Mouse (Mus musculus) retina, postnatal 1 day (tissue): ENCODE data around the gene Mfsd2a.
"Not testable (repeated sequence)": the region's sequence is repeated elsewhere in the genome, so short reads cannot be mapped to it uniquely, and the experiment has no call there.

ENCODE experiments used
- DNase-seq: peaks from one replicate; pipeline ENCODE4 v3.0.0-alpha.2; 2012

The Mfsd2a gene

DNA sequence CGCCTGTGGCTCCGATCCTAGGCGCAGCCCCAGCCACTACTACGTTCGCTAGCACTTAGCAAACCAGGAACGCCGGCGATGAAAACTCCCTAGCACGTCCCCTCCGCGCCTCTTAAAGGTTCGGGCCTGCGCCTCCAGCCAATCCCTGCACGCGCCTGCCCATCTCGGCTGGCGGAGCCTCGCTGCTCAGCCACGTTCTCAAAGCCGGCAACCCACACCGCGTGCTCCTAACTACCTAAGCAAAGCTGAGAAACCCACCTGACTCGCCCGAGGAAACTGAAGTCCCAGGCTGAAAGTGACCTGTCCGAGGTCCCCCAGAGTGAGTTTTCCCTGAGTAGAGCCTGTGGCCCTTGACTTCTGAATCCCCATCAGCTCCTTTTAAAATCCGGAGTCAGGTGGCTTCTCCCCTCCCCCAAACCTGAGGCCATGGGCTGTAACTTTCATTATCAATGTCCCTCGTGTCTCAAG is at the start of gene Mfsd2a:
Gene Mfsd2a, minus strand, starts transcription at position 89 of the 468 bp plus-strand sequence.
- DNase-seq, result peak; percentile 71

DNA sequence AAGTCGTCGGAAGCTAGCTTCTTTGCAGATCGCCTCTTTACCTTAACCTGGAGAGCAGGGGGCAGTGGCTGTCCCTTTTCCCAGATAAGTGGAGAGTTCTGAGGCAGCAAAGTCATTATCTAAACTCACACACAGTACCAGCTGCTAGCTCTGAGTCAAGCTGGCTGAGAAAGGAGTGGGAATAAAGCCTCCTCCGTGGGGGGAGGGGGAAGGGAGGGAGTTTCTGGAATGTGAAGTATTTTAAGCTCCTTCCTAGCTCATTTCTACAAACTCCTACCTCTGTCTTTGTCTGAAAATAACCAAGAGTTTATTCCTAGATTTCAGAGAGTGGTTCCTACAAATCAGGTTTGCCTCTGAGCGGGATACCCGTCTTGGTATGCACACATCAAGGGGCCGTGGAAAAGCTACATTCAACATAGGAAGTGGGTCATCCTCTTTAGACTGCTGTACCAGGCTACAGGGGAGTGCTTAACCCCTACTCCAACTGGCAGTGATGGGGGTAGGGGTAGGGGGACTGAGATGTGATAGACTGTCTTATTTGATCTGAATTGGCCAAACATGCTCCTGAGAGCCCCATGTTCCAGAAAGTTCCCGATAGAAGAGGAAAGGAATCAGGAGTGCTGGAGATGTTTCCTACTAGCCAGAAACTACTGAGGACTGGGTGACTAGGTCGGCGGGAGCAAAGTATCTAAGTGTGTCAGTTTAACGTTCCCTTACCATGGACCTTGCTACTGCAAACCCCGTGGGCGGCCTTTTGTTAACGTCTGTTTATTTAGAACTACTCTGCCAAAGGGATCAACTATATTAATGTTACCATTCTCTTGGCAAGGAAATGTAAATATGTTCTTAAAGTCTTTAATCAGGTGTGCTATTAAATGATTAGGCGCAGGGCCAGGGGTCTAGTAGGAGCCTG is 44.3 kb upstream of the Mfsd2a start:
- peak; percentile 59 for DNase-seq

DNA sequence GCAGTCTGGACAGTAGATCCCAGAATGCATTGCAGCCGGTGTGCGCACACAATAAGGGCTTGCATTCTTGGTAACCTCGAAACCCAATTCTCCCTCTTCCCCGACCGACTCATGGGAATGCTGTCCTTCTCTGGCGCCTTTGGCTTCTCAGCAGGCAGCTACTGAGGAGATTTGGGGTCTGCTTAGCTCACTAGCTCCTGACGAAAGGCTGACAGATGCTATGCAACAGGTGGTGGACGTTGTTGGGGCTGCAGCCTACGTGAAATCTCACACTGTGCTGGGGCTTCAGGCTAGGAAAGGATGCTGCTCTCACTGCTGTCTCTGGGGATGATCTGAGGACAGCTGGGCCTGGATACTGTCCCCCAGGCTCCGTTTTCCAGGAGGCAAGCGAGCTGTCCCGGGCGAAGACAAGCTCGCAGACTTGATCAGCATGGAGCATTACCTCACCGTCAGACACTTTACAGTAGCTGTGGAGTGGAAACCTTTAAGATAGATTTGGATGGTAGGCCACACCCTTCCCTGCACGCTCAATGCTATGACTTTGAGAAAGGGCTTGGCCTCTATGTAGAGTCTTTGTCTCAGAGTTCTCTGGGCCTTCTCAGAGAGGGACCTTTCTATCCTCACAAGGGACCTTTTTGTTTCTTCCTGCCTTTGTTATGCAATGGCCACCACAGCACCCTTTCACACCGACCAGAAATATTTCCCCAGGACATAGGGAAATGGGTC is 39.8 kb upstream of the Mfsd2a start:
- DNase-seq, result peak; percentile 72

DNA sequence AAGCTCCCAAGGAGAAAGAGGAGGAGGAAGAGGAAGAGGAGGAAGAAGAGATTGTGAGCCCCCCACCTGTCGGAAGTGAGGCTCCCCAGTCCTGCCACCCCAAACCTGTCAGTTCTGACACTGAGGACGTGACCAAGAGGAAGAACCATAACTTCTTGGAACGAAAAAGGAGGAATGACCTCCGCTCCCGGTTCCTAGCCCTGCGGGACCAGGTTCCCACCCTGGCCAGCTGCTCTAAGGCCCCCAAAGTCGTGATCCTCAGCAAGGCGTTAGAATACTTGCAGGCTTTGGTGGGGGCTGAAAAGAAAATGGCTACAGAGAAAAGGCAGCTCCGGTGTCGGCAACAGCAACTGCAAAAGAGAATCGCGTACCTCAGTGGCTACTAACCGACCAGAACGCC is 39.1 kb upstream of the Mfsd2a start:
- DNase-seq, result no peak

DNA sequence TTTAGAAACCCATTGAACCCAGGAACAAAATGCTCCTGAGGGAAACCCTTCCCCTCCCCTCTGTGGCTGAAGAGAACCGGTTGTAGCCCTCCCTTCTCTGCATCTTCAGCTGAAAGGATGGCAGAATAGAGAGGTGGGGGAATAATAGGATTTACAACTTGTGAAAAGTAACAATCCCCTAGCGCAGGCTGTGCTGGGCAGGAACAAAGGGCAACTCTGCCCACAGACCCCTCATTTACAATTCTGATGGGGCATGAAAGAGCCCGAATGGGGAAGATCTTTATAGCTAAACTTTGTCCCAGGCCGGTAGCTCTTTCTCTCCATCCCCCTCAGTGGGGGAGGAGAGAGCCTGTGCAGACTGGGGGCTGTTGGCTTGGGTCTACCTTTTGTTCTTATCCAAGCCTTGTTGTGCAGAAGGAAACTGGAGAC is 38.3 kb upstream of the Mfsd2a start:
- no peak for DNase-seq

DNA sequence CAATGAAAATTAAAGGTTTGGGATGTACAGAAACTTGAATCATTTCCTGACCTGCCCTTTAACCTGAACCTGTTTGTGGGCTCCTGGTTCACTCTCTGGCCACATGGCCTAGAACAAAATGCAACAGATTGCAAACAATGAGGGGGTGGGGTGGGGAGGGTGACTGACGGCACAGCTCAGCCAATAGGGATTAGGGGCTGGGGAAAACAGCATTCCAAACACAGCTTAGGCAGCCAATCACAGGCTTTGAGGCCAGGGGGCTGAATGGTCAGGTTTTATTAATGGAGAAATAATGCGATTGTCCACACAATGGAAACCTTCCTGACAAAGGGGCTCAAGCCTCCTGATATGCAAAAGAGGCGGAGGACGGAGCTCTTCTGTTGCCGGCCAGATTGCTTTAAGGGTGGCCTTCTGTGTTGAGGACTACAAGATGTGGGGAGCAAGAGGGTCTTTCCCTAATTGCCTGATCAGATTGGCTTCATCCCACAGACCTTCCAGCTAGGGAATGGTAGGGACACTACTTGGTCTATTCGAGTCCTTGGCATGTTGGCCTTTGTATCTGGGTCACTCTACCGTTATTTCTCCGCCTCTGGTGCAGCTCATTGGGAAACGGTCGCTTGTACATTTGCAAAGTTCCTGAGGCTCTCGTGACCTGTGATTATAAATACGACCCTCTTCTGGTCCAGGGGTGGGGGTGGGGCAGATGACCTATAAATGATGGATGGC is 37.7 kb upstream of the Mfsd2a start:
- peak; percentile 98 for DNase-seq

DNA sequence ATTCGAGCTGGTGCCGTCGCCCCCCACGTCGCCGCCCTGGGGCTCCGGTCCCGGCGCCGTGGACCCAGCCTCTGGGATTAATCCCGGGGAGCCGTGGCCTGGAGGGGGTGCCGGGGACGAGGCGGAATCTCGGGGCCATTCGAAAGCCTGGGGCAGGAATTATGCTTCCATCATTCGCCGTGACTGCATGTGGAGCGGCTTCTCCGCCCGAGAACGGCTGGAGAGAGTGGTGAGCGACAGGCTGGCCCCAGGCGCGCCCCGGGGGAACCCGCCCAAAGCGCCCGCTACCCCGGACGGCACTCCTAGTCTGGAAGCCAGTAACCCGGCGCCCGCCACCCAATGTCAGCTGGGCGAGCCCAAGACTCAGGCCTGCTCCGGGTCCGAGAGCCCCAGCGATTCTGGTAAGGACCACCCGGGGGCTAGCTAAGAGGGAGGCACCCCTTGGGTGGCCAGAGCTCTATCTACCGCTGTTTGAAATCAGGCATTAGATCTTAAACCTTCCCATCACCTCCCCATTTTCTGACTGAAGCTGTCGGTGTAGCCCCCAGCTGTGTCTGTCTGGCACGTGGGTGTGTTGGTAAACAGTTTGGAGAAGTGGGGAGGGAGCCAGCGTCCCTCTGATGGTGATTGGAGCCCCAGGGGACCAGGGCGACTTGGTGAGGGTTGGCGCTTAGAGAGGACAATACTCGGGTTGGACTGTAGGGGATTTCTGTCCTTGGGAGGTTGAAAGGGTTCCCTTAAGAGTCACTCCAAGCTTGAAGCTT is 35.8 kb upstream of the Mfsd2a start:
- peak; percentile 89 for DNase-seq

DNA sequence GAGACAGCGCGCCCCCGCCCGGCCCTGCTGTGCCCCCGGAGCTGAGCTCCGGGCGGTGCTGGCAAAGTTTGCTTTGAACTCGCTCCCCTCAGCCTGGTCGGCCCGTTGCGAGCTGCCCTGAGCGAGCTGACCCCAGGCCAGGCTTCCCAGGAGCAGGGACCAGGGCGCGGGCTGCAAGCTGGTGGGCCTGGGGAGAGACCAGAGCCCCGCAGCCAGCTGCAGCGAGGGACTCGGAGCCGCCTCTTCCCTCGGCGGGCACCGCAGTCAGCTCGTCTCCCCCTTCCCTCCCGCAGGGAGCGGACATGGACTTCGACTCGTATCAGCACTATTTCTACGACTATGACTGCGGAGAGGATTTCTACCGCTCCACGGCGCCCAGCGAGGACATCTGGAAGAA is 35.2 kb upstream of the Mfsd2a start:
- DNase-seq, result no peak

DNA sequence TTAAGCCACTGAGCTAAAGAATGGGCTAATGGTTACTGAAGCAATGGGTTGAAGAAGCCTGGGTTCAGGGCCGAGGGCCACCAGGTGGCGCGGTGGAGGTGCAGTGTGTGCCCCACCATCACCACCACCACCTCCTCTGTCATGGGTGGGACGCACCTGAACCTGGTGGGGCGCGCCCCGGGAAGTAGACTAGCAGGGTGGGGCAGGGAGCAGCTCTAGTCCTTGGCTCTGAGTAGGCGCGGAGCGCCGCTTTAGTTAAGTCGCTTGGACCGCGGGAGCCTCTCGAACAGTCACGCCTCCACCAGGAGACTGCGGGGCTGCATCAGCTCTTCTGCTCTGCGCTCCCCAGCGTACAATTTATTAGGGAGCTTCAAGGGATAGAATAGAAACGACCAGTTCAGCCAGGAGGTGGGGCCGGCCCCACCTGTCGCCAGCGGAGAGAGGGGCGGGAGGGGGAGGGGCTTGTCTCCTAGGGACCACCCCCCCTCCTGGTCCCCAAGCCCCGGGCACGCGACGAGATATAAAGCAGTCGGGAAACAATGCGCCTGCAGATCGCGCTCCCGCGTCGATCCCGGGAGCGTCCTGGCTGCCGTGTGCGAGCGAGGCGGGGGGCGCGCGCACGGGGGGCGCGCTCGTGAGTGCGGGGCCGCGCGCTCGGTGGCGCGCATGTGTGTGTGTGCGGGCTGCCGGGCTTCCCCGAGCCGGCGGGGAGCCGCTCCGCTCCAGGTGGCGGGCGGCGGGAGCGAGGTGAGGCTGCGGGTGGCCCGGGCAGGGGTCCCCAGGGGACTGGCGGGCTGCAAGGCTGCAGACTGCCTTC is 34.6 kb upstream of the Mfsd2a start, which contains the start of gene Mycl:
Gene Mycl, plus strand, starts transcription at position 249 of the 817 bp plus-strand sequence.
- DNase-seq, result peak; percentile 96

DNA sequence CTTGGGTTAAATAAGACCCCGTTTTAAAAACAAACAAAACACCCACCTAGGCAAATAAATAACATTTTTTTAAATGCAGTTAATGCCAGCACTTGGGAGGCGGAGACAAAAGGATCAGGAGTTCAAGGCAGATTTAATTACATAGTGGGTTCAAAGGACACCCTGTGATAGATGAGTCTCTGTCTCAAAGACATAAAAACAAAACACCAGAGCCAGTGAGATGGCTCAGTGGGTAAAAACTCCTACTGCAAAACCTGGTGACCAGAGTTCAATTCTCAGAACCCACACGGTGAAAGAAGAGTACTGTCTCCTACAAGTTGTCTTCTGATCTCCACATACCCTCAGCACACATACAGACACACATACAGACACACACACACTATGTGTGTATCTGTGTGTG is 31.3 kb upstream of the Mfsd2a start:
- no peak for DNase-seq

DNA sequence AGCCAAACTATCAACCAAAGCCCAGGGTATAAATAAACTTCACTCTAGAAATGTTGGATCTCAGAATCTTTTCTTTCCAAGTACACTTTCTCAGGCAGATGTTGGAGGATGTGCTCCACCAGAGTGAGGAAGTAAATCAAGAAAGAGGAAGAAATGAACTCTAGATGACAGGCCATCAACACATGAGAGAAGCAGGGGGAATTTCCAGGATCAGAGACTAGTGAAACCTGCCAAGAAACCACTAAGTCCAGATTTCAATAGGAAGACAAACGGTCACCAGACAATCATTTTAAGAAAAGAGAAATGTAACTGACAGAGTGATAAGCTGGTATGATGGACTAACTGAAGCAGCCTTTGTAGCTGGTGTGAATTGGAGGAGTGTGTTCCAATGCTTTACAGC is 30.2 kb upstream of the Mfsd2a start:
- no peak for DNase-seq

DNA sequence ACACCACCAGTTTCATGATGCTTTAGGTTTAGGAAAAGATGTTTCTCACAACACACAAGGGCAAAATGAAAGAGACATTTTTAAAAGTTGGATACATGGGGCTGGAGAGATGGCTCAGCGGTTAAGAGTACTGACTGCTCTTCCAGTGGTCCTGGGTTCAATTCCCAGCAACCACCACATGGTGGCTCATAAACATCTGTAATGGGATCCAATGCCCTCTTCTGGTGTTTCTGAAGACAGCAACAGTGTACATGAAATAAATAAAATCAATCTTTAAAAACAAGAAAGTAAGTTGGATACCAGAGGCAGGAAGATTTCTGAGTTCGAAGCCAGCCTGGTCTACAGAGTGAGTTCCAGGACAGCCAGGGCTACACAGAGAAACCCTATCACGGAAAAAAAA is 27.0 kb upstream of the Mfsd2a start:
- DNase-seq, result not testable (repeated sequence)

DNA sequence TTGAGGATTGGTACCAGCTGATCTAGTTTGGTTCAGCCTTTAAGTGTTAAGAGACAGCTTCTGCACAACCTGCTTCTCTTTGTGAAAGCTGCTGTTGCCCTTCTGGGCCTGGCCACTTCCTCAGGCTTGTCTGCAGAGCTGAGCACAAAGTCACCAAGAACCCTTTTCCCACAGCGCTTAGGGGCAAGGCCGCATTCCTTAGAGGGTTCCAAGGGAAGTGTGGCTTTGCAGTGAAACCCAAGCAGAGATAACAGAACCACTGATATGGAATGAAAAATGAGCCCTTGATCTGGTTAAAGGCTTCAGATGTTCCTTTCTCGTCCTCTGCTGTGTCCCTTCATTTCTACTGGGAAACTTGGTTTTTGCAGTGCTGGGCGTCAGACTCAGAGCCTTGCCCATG is 26.4 kb upstream of the Mfsd2a start:
- DNase-seq, result no peak

DNA sequence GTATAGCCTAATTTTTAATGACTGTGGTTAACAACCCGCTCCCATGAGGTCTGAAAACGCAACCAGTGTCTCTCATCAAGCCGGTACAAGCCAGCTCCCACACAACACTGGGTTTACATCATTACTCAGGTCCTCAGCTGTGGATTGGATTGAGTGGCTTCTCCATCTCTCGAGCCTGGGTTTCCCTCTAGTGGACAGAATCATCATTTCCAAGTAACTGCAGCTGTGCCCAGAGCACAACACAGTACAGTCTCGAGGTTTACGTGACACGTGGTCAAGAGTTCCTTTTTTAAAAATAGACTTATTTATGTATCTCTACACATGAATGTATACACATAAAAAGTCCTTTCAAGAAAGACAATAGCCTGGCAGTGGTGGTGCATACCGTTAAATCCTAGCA is 24.1 kb upstream of the Mfsd2a start:
- peak; percentile 87 for DNase-seq

DNA sequence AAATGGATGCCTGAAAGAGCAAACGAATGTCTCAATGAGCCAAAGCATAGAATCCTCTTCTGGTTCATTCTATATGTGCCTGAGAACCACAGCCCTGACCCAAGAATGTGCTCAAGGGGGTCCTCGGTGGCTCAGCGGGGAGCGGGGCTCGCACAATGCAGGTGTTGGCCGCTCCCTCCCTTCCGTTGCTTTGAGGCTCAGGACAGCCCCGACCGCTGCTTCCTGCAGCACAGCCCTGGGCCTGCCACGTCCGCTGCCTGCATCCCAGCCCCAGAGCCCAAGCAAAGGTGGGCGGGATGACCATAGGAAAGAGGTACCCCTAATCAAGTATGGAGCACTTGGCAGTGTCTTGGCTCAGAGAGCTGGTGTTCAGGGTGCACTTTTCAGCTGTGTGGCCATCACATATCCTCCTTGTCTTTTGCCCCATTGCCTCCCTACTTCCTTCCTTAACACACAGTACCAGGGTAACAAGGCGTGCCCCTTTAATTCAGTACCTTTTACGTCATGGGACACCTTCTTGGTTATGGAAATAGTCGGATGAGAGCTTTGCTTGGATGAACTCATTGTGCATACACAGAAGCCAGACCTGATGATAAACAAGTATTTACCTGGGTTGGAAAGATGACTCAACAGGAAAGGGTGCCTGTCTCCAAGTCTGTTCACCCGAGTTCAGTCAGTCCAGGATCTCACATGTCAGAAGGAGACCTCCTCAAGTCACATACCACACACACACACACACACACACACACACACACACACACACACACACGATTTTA is 22.7 kb upstream of the Mfsd2a start:
- no peak for DNase-seq

DNA sequence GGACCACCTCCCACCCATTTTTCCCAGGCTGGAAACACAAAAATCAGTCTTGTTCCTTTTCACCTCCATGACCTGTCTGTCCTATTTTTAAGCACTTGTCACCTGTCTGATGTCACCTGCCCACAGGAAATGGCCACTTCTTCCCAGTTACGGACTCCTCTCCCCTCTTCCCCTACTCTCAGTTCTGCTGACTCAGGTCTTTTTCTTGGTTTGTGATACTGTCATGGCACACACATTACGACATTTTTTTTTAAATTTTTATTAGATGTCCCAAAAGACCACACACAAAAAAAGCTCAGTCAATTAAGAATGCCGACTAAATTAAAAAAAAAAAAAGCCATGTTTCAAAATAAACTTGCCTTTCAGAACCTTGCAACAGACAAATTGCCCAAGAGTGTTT is 21.5 kb upstream of the Mfsd2a start:
- DNase-seq, result no peak

DNA sequence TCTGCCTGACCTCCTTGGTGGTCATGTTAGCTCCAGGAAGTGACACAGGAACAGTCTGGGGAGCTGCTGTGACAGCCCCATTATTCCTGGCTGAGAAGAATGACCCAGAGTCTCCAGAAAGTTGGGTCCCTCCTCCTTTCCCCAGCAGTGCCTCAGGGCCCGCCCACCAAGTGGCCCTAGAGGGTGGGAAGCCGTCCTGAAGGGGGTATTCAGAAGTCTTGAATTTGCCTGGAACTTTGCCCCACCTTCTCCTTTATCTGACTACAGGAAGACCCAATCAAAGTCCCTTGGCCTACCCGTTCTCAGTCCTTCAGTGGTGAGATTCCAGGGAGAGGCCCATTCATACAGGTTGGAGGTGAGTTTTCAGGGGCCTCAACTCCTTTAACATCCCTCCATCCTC is 20.9 kb upstream of the Mfsd2a start:
- DNase-seq, result no peak

DNA sequence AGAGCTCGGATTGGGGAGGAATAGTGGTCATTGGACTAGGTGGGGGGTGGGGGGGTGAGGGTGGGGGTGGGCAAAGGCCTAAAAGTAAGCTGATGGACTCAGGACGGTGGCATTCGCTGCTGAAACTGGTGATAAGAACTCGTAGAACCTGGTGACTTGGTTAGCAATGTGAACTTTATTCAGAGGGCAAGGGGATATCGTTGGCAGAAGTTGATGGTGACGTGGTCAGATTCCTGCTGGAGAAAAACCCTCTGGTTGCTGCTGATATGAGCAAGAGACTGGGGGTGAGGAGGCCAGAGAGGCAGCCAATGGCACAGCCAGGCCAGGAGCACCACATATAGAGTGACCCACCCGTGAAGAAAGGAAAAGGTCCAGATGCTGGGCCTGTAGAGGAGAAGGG is 20.2 kb upstream of the Mfsd2a start:
- DNase-seq, result no peak

DNA sequence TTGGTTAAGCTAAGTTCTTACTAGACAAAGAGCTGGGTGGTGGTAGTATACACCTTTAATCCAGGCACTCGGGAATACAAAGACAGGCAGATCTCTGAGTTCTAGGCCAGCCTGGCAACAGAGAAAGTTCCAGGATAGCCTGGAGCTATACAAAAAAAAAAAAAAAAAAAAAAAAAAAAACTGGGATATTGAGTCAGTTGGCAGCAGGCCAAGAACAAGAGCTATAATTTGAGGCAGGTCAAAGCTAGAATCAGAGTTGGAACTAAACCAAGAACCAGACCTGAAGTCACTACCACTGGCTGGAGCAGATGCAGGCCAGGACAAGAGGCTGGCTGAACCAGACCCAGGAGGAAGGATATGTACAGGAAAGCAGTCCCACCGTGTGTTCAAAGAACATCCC is 19.7 kb upstream of the Mfsd2a start:
- no peak for DNase-seq

DNA sequence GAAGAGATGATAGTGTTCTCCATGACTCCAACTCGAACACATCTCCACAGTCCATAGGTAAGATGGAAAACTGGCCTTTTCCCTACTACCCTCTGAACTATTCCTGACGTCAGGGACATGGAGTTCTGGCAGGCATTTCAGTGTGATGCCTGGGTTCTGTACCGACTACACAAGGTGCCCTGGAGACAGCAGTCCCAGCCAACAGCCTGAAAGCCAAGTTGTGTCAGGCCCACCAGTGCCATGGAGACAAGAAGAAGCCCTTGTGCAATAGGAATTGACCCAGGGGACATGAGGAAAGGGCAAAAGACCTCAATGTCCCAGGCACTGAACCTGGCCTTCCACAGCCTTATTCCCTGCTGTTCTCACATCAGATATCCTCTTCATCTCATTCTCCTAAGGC is 18.8 kb upstream of the Mfsd2a start:
- no peak for DNase-seq

DNA sequence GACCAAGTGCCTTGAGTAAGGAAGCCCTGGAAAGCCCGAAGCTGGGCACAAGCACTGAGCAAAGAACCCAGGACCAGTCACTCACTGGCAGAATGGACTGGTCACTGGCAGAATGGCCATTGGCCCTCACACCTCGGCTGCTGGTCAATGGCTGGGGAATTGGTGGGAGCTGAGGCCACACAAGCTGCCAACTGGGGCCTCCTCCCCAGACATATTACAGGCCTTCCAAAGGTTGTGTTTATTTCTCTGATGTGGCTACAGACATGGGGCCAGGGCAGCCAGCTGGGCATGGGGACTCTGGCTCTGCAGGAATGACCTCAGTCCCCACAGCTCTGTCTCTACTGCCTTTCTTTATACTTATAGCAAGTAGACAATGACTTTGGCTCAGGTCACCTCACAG is 17.9 kb upstream of the Mfsd2a start:
- no peak for DNase-seq
